Mouse (Mus musculus): Measurements from ENCODE around the gene Lrmda. TPM values are rescaled to one million over a fixed set of nuclear protein-coding genes. Genes with fewer than 3 reads are reported as not detected.

The Lrmda gene
- polyA plus RNA-seq, 1 experiment from 2014 or later: 1.2 TPM

DNA sequence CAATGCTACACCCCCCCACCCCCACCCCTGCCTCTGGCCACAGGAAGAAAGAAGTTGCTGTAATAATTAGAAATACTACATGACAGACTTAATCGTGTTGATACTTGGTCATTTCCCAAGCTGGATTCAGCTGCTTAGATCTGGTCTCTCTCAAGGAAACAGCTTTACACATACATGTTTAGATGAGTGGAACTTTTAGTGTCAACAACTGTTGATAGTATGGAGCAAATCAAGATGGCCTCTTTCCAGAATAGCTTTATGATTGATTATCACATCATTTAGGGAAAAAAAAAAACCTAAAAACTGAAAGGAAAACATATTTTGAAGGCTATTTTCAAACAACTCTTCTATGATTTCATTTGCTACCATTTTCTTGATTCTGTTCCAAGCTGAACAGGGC, 791.0 kb downstream of the Lrmda start:
- no peak for ATAC-seq (ENCODE audit: insufficient number of reproducible peaks, insufficient read depth, low FRiP score, low TSS enrichment, low read depth)
- 57% methylated on average over 1 of the region's 1 CpGs for WGBS

DNA sequence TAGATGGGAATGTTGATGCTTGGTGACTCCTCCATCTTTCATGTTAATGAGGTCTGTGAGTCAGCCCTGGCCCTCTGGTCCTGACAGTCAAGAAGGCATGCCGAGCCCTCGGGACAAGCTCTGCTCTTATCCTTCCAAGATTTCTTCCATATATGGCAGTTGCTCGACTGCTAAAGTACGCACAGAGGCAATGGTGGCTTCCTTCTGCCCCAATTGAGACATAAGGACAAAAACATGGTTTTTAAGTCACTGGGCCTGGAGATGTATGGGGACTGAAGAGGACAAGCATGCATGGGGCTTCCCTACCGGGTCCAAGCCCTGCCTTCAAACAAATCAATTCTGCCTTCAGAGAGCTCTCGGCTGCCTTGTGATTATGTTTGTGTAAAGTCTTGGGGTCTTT, 793.3 kb downstream of the Lrmda start:
- H3K27me3 ChIP-seq: no peaks in the 10 kb centered on the region
- whole genome bisulfite sequencing: 45% methylated on average over 6 of the region's 6 CpGs
- no peak overlapping the region for H3K4me2 ChIP-seq
- ATAC-seq (ENCODE audit: insufficient number of reproducible peaks, insufficient read depth, low FRiP score, low TSS enrichment, low read depth): no peak
- H3K27ac ChIP-seq: no peak overlapping the region
- no peak overlapping the region for H3K9ac ChIP-seq
- H3K9me3 ChIP-seq: no peaks in the 10 kb centered on the region
- H3K36me3 ChIP-seq: no peaks in the 10 kb centered on the region
- peaks cover 32% of the 10 kb centered on the region for H3K4me1 ChIP-seq
- H3K4me3 ChIP-seq: no peak overlapping the region

More for the DNA sequence above, 791.0 kb downstream of the Lrmda start:
- Histone ChIP-seq H3K27ac (no peak overlapping the region), H3K9me3 (no peaks in the 10 kb centered on the region), H3K4me1 (peaks cover 40% of the 10 kb centered on the region), H3K36me3 (no peaks in the 10 kb centered on the region), H3K27me3 (no peaks in the 10 kb centered on the region), H3K4me2 (no peak overlapping the region), H3K9ac (no peak overlapping the region), H3K4me3 (no peak overlapping the region)

DNA sequence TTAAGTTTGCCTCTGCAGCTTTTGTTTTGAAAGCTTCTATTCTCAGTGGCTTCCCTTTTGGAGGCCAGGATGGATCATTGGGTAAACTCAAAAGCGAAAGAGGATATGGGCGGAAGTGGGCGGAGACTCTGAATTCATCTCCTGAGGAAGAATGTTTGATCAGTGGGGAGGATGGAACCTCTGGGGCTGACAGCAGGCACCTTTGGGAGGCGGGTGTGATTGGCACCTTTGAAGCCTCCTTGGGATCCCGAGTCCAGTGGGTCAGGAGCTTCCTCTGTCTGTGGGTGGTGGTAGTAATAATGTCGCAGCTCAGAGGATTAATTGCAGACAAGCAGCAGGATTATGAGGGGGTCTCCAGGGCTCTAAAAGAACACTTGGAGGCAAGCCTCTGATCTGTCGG, 793.9 kb downstream of the Lrmda start:
- no peaks in the 10 kb centered on the region for H3K36me3 ChIP-seq
- no peaks in the 10 kb centered on the region for H3K27me3 ChIP-seq
- peaks cover 28% of the 10 kb centered on the region for H3K4me1 ChIP-seq
- no peak overlapping the region for H3K9ac ChIP-seq
- no peak overlapping the region for H3K4me3 ChIP-seq
- peak overlapping the region; percentile 22; the same call in 1 of the 2 replicates for H3K4me2 ChIP-seq
- 27% methylated on average over 7 of the region's 7 CpGs for WGBS
- H3K9me3 ChIP-seq: no peaks in the 10 kb centered on the region
- no peak overlapping the region for H3K27ac ChIP-seq
- ATAC-seq (ENCODE audit: insufficient number of reproducible peaks, insufficient read depth, low FRiP score, low TSS enrichment, low read depth): no peak

DNA sequence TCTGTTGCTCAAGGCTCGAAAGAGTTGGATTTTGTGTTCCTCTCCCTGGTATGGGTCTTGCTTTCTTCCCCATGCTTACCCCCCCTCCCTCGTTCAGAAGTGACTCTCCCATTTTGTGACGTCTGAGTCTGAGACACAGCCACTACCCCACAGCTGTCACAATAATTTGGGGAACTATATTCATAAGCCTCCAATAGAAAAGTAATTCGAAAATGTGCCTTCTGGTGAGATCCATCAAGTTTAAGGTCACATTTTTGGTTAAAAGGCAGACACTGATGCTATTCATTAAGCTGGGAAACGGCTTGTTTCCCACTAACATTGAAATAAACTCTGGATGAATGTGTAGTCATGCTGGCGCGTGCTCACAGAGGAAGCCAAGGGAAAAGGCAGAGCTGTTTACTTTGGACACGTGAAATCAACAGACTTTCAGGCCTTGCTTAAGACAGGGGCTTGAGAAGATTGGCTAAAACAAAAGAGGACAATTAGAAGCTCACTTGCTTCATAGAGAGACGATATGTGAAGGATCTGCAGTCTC, 795.4 kb downstream of the Lrmda start:
- no peak overlapping the region for H3K4me2 ChIP-seq
- no peak overlapping the region for H3K4me3 ChIP-seq
- H3K4me1 ChIP-seq: peaks cover 22% of the 10 kb centered on the region
- H3K36me3 ChIP-seq: no peaks in the 10 kb centered on the region
- no peaks in the 10 kb centered on the region for H3K9me3 ChIP-seq
- no peak overlapping the region for H3K27ac ChIP-seq
- H3K27me3 ChIP-seq: no peaks in the 10 kb centered on the region
- no peak overlapping the region for H3K9ac ChIP-seq
- WGBS: 50% methylated on average over 9 of the region's 9 CpGs
- no peak for ATAC-seq (ENCODE audit: insufficient number of reproducible peaks, insufficient read depth, low FRiP score, low TSS enrichment, low read depth)

DNA sequence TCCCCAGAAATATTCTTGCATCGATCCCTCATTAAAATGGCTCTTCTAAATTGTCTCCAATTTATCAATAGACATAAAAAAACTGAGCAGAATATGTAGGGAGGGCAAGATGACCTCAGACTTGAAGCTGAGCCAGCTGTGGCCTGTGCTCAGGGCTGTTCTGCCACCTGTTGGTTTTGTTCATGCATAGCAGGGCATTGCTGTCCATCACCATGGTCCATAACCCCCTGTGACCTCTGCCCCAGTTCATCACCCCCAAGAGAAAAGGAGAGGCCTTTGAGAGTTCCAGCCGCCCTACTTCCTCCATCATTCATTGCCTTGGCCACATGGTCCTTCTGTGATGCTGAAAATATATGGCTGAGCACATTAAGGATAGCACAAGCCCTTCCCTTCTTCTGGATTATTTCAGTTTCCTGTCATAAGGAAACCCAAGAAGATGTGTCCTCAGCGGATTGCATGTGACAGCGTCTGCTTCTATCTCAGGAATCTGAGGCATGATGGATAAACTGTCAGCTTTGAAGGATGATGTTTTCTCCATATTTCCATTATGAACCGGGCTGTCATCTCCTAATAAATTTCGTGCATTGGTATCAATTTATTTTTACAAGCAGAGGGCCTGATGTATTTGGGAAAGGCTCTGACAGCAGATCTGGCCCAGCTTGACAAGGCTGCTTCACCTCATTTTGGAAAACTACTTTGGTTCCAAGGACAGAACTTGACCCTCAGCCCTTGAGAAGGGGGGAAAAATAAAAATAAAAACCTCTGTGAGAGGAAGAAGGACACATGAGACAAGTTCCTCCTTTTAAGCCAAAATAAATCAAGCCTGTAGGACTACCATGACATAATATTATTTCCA, 798.1 kb downstream of the Lrmda start:
- ATAC-seq (ENCODE audit: insufficient number of reproducible peaks, insufficient read depth, low FRiP score, low TSS enrichment, low read depth): no peak
- 74% methylated on average over 6 of the region's 6 CpGs for whole genome bisulfite sequencing
- Histone ChIP-seq H3K27me3 (no peaks in the 10 kb centered on the region), H3K27ac (no peak overlapping the region), H3K4me1 (peaks cover 22% of the 10 kb centered on the region), H3K9me3 (no peaks in the 10 kb centered on the region), H3K4me2 (no peak overlapping the region), H3K36me3 (no peaks in the 10 kb centered on the region), H3K9ac (no peak overlapping the region), H3K4me3 (no peak overlapping the region)

DNA sequence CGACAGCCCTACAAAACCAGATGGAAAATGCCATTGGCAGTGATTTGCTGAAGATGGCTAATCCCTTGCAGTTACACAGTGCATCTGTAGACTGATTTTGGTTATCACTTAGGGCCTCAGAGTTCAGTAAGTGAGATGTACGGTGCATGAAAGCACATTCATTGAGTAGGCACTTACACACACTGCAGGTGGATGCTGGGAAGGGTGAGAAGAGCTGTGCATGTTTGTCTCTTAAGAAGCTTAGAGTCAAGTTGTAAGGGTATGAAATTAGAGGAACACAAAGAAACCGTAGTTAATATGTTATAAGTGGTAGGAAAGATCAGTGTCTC, 798.7 kb downstream of the Lrmda start:
- no peak overlapping the region for H3K4me3 ChIP-seq
- 72% methylated on average over 3 of the region's 3 CpGs for WGBS
- H3K4me2 ChIP-seq: no peak overlapping the region
- H3K9me3 ChIP-seq: no peaks in the 10 kb centered on the region
- no peak overlapping the region for H3K9ac ChIP-seq
- no peak overlapping the region for H3K27ac ChIP-seq
- H3K36me3 ChIP-seq: no peaks in the 10 kb centered on the region
- H3K4me1 ChIP-seq: peaks cover 16% of the 10 kb centered on the region
- ATAC-seq (ENCODE audit: insufficient number of reproducible peaks, insufficient read depth, low FRiP score, low TSS enrichment, low read depth): no peak
- H3K27me3 ChIP-seq: no peaks in the 10 kb centered on the region

DNA sequence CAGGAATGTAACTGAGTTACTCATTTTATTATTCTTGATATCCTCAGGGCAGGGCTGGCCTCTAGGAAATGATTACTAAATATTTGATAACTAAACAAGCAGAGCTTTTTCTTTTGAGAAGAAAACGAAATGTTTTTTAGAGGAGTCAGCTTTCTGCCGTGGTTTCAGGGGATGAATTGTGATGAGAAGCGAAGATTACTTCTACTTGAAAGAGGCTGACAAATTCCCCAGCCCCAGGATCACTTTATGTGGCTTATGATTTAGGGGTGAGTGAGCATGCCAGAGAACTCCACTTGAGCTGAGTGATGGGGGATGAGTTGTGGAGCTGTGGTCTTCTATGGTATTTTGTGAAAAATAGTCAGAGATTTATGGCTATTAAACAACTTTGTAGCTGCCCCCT, 803.4 kb downstream of the Lrmda start:
- Histone ChIP-seq H3K36me3 (no peaks in the 10 kb centered on the region), H3K9ac (no peak overlapping the region), H3K27me3 (no peaks in the 10 kb centered on the region), H3K4me3 (no peak overlapping the region), H3K27ac (no peak overlapping the region), H3K9me3 (no peaks in the 10 kb centered on the region), H3K4me2 (no peak overlapping the region), H3K4me1 (no peaks in the 10 kb centered on the region)
- WGBS: 48% methylated on average over 3 of the region's 3 CpGs
- no peak for ATAC-seq (ENCODE audit: insufficient number of reproducible peaks, insufficient read depth, low FRiP score, low TSS enrichment, low read depth)

DNA sequence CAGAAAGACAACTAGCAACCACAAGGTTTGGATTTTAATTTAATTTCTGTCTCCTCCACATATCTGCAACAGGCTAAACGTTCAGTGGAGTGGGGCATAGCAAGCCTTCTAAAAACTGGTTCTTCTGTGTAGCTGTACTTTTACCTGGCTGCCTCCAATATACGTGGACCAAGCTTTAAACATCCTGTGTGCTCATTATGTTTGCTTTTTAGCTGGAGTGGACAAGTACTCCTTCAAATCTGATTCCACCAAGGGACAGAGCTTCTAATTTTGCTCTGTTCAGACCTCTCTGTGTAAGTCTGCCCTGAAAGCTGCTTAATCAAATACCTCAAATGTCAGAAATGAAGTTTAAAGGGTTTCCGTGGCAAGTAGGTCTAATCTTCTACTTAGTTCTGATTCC, 807.3 kb downstream of the Lrmda start:
- no peak overlapping the region for H3K4me3 ChIP-seq
- H3K9ac ChIP-seq: no peak overlapping the region
- H3K4me2 ChIP-seq: no peak overlapping the region
- no peaks in the 10 kb centered on the region for H3K4me1 ChIP-seq
- H3K27me3 ChIP-seq: no peaks in the 10 kb centered on the region
- no peaks in the 10 kb centered on the region for H3K36me3 ChIP-seq
- no peaks in the 10 kb centered on the region for H3K9me3 ChIP-seq
- H3K27ac ChIP-seq: no peak overlapping the region
- ATAC-seq (ENCODE audit: insufficient number of reproducible peaks, insufficient read depth, low FRiP score, low TSS enrichment, low read depth): no peak
- 66% methylated on average over 3 of the region's 3 CpGs for WGBS

DNA sequence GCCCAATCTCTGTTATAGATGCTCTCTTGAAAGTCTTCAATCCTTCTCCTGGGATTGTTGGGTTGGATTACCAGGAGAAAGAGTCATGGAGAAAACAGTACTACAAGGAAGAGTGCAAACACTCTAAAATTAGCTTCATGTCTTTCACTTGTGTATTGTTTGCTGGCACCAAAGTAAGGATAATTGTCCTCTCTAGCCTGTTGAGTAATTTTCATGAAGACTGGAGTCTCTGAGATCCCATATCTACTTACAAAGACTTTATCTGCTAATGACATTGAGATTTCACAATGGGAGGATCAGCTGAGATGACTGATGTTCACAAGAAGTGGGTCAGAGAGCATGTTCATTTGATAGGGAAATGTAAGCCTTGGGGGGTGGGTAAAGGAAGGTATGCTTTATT, 817.5 kb downstream of the Lrmda start:
- Histone ChIP-seq H3K27ac (no peak overlapping the region), H3K27me3 (no peaks in the 10 kb centered on the region), H3K9me3 (no peaks in the 10 kb centered on the region), H3K4me1 (no peaks in the 10 kb centered on the region), H3K36me3 (no peaks in the 10 kb centered on the region), H3K9ac (no peak overlapping the region), H3K4me3 (no peak overlapping the region), H3K4me2 (no peak overlapping the region)
- ATAC-seq (ENCODE audit: insufficient number of reproducible peaks, insufficient read depth, low FRiP score, low TSS enrichment, low read depth): no peak

DNA sequence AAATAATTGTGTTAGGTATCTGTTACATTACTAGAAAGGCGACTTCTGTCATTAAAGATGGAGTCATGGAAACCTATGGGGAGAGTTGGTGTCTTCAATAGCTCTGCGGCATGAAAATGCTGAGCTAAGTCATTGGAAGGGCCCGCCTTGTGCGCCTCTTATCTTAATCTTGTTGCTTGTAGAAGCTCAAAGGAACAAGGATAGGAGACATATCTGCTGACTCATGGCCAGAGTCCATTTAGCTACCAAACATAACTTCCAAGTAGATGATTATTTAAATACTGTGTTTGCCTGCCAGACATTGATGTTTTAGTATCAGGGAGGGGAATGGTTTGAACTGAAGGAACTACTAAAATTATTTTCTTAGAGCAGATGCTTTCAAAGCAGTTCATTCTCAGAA, 821.6 kb downstream of the Lrmda start:
- H3K27me3 ChIP-seq: no peaks in the 10 kb centered on the region
- no peaks in the 10 kb centered on the region for H3K36me3 ChIP-seq
- H3K27ac ChIP-seq: no peak overlapping the region
- ATAC-seq (ENCODE audit: insufficient number of reproducible peaks, insufficient read depth, low FRiP score, low TSS enrichment, low read depth): no peak
- no peaks in the 10 kb centered on the region for H3K9me3 ChIP-seq
- H3K4me3 ChIP-seq: no peak overlapping the region
- no peak overlapping the region for H3K9ac ChIP-seq
- 91% methylated on average over 4 of the region's 4 CpGs for WGBS
- no peak overlapping the region for H3K4me2 ChIP-seq
- H3K4me1 ChIP-seq: no peaks in the 10 kb centered on the region

DNA sequence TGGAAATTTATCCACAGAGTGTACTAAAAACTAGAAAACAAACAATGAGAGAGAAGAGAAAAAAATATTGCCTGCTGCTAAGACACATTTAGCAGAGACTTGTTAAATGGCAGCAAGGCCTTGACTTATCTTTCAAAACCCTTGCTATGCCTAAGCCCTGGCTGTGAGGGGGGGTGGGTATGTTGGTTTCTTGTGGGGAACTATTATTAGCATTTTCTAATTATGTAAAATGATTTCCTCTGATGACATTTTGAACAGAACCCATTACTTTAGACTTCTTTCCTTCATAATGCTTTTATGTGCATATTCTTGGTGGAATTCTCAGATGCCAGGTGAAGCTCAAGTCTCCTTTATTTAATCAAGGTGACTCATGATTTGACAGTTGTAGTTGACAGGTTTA, 824.5 kb downstream of the Lrmda start:
- Histone ChIP-seq H3K36me3 (no peaks in the 10 kb centered on the region), H3K27me3 (no peaks in the 10 kb centered on the region), H3K9me3 (no peaks in the 10 kb centered on the region), H3K9ac (no peak overlapping the region), H3K4me2 (no peak overlapping the region), H3K27ac (no peak overlapping the region), H3K4me1 (no peaks in the 10 kb centered on the region), H3K4me3 (no peak overlapping the region)
- no peak for ATAC-seq (ENCODE audit: insufficient number of reproducible peaks, insufficient read depth, low FRiP score, low TSS enrichment, low read depth)

DNA sequence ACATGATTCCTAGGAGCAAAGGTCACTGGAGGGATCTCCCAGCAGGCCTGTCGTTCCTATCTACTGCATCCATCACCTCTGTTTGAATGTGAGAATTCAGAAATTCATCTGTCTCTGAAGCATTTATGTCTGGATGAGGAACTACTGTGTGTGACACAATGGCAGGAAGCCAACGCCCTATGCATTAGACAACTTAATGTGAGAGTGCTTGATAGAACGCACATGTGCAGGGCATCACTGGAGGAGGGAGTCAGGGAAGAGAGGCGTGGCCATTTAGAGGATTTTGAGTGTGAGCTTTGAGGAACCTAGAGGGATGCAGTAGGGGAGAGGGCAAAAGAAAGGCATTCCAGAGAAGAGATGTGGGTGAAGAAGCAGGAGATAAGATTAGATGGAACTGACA, 825.9 kb downstream of the Lrmda start:
- no peak overlapping the region for H3K4me3 ChIP-seq
- no peaks in the 10 kb centered on the region for H3K36me3 ChIP-seq
- no peak overlapping the region for H3K4me2 ChIP-seq
- 78% methylated on average over 4 of the region's 4 CpGs for WGBS
- H3K9me3 ChIP-seq: no peaks in the 10 kb centered on the region
- no peaks in the 10 kb centered on the region for H3K4me1 ChIP-seq
- H3K27ac ChIP-seq: no peak overlapping the region
- no peak for ATAC-seq (ENCODE audit: insufficient number of reproducible peaks, insufficient read depth, low FRiP score, low TSS enrichment, low read depth)
- no peaks in the 10 kb centered on the region for H3K27me3 ChIP-seq
- H3K9ac ChIP-seq: no peak overlapping the region

All from embryonic facial prominence, embryonic 13.5 days (tissue).